25 mouse cellular contexts compared by ENCODE assay signal in genomic region chr13:43222084-43222483, GRCm38 (mm10). TPM values are rescaled to one million over a fixed set of nuclear protein-coding genes. Genes with fewer than 3 reads are reported as not detected.
DNase-seq lines count a peak whose midpoint lies in the region; ATAC-seq and TF ChIP-seq lines count a peak whose summit lies in the region.
"Had no signal": no experiment of that assay in that cellular context is flagged by ENCODE, and none has a peak within 500 bp of the region (broad histone marks: within the 10 kb centered on the region; RNA-seq: fewer than 3 reads in every experiment).

No protein-coding gene starts in this region.

- H3K36me3 ChIP-seq in midbrain, postnatal 0 days (ENCODE audit: insufficient read depth, low read length) = no peaks in the 10 kb centered on the region
- H3K36me3 ChIP-seq in midbrain, embryonic 14.5 days (ENCODE audit: control insufficient read depth, insufficient read depth, low read length) = no peaks in the 10 kb centered on the region
- H3K36me3 ChIP-seq in hindbrain, embryonic 12.5 days = no peaks in the 10 kb centered on the region
- H3K36me3 ChIP-seq in hindbrain, embryonic 16.5 days (ENCODE audit: control insufficient read depth, insufficient read depth, low read length) = no peaks in the 10 kb centered on the region
- H3K36me3 ChIP-seq: embryonic facial prominence, embryonic 13.5 days; G1E; heart, embryonic 10.5 days; intestine, embryonic 15.5 days had no signal

- H3K9ac ChIP-seq in midbrain, postnatal 0 days (replicated peaks; ENCODE audit: low read length, poor library complexity, severe bottlenecking) = no peak overlapping the region
- H3K9ac ChIP-seq in midbrain, embryonic 14.5 days (replicated peaks; ENCODE audit: low read length) = no peak overlapping the region
- H3K9ac ChIP-seq in hindbrain, embryonic 12.5 days = no peak overlapping the region
- no peak overlapping the region for H3K9ac ChIP-seq in hindbrain, embryonic 16.5 days (ENCODE audit: low read depth, low read length)
- H3K9ac ChIP-seq: embryonic facial prominence, embryonic 13.5 days; forebrain, embryonic 13.5 days; forebrain, postnatal 0 days; intestine, embryonic 15.5 days had no signal

- H3K27me3 ChIP-seq in midbrain, postnatal 0 days (ENCODE audit: insufficient read depth, low read length) = no peaks in the 10 kb centered on the region
- H3K27me3 ChIP-seq in midbrain, embryonic 14.5 days (ENCODE audit: control insufficient read depth, insufficient read depth, low read length) = no peaks in the 10 kb centered on the region
- H3K27me3 ChIP-seq in hindbrain, embryonic 12.5 days = no peaks in the 10 kb centered on the region
- no peaks in the 10 kb centered on the region for H3K27me3 ChIP-seq in hindbrain, embryonic 16.5 days (replicated peaks; ENCODE audit: control insufficient read depth, insufficient read depth, low read length)
- H3K27me3 ChIP-seq: embryonic facial prominence, embryonic 13.5 days; forebrain, embryonic 13.5 days; intestine, embryonic 15.5 days had no signal

- H3K4me3 ChIP-seq in midbrain, postnatal 0 days (ENCODE audit: low read depth, low read length) = no peak overlapping the region
- no peak overlapping the region for H3K4me3 ChIP-seq in midbrain, embryonic 14.5 days (replicated peaks; ENCODE audit: low read depth, low read length)
- no peak overlapping the region for H3K4me3 ChIP-seq in embryonic fibroblast, embryonic 13.5 days (ENCODE audit: insufficient read depth, low read length)
- no peak overlapping the region for H3K4me3 ChIP-seq in hindbrain, embryonic 12.5 days
- H3K4me3 ChIP-seq in hindbrain, embryonic 16.5 days (ENCODE audit: low read length) = no peak overlapping the region
- H3K4me3 ChIP-seq: embryonic facial prominence, embryonic 13.5 days; forebrain, embryonic 13.5 days; gastrocnemius, adult 2 months; heart, embryonic 10.5 days; intestine, embryonic 15.5 days had no signal

- H3K9me3 ChIP-seq in midbrain, postnatal 0 days (ENCODE audit: low read length) = no peaks in the 10 kb centered on the region
- no peaks in the 10 kb centered on the region for H3K9me3 ChIP-seq in midbrain, embryonic 14.5 days (ENCODE audit: control insufficient read depth, low read length)
- no peaks in the 10 kb centered on the region for H3K9me3 ChIP-seq in hindbrain, embryonic 12.5 days (replicated peaks)
- no peaks in the 10 kb centered on the region for H3K9me3 ChIP-seq in hindbrain, embryonic 16.5 days (ENCODE audit: control insufficient read depth, low read length)
- H3K9me3 ChIP-seq: embryonic facial prominence, embryonic 13.5 days; forebrain, embryonic 13.5 days; heart, embryonic 10.5 days; intestine, embryonic 15.5 days had no signal

- intact Hi-C loops in gastrocnemius, postnatal 14 days (cut with DNase I; ENCODE audit: low total_unique reads) = no loop called here

- no peak for ATAC-seq in midbrain, postnatal 0 days (ENCODE audit: low FRiP score)
- no peak for ATAC-seq in midbrain, embryonic 14.5 days (ENCODE audit: low FRiP score, low TSS enrichment)
- peak; percentile 56; the same call in 1 of the 2 replicates for ATAC-seq in hindbrain, embryonic 12.5 days (ENCODE audit: low FRiP score)
- peak; percentile 60; the same call in 1 of the 2 replicates for ATAC-seq in hindbrain, embryonic 16.5 days
- ATAC-seq: CD4-positive, CD25-positive, alpha-beta regulatory T cell, adult 4 months; forebrain, embryonic 13.5 days; forebrain, postnatal 0 days; intestine, embryonic 15.5 days had no signal

- WGBS in midbrain, postnatal 0 days = 86% methylated on average over 1 of the region's 1 CpGs
- WGBS in midbrain, embryonic 14.5 days = 94% methylated on average over 1 of the region's 1 CpGs
- WGBS in hindbrain, embryonic 12.5 days = 64% methylated on average over 1 of the region's 1 CpGs
- 67% methylated on average over 1 of the region's 1 CpGs for WGBS in hindbrain, embryonic 16.5 days

- no peaks in the 10 kb centered on the region for H3K4me1 ChIP-seq in midbrain, postnatal 0 days (ENCODE audit: insufficient read depth, low read length)
- no peaks in the 10 kb centered on the region for H3K4me1 ChIP-seq in midbrain, embryonic 14.5 days (ENCODE audit: control insufficient read depth, insufficient read depth, low read length)
- peaks cover 9% of the 10 kb centered on the region; the same call in 1 of the 2 replicates for H3K4me1 ChIP-seq in embryonic fibroblast, embryonic 13.5 days (ENCODE audit: control insufficient read depth, insufficient read depth, low read length)
- H3K4me1 ChIP-seq in hindbrain, embryonic 12.5 days = peaks cover 10% of the 10 kb centered on the region
- H3K4me1 ChIP-seq in hindbrain, embryonic 16.5 days (ENCODE audit: control insufficient read depth, insufficient read depth, low read depth, low read length) = no peaks in the 10 kb centered on the region
- H3K4me1 ChIP-seq: intestine, embryonic 15.5 days had no signal

- 0 out of 2 replicates have a peak, but pooled peaks have one; percentile 28 for TF ChIP-seq POLR2A in embryonic fibroblast, embryonic 13.5 days (IDR thresholded peaks at IDR 0.05; ENCODE audit: low read depth, low read length)

- TF ChIP-seq CTCF in midbrain, postnatal 0 days (IDR thresholded peaks at IDR 0.05) = no peak
- TF ChIP-seq CTCF in embryonic fibroblast, embryonic 13.5 days (IDR thresholded peaks at IDR 0.05; ENCODE audit: borderline replicate concordance, insufficient read depth, low read length) = no peak

- H3K27ac ChIP-seq in midbrain, postnatal 0 days (ENCODE audit: low read depth, low read length) = no peak overlapping the region
- no peak overlapping the region for H3K27ac ChIP-seq in midbrain, embryonic 14.5 days (replicated peaks; ENCODE audit: low read depth, low read length)
- H3K27ac ChIP-seq in embryonic fibroblast, embryonic 13.5 days (ENCODE audit: insufficient read depth, low read length) = no peak overlapping the region
- peak overlapping the region; percentile 23; the same call in 1 of the 2 replicates for H3K27ac ChIP-seq in hindbrain, embryonic 12.5 days
- H3K27ac ChIP-seq in hindbrain, embryonic 16.5 days (ENCODE audit: low read depth, low read length) = no peak overlapping the region
- H3K27ac ChIP-seq: embryonic facial prominence, embryonic 13.5 days; forebrain, embryonic 13.5 days; gastrocnemius, adult 2 months; intestine, embryonic 15.5 days had no signal

- no peak overlapping the region for H3K4me2 ChIP-seq in midbrain, postnatal 0 days (ENCODE audit: low read depth, low read length, poor library complexity, severe bottlenecking)
- H3K4me2 ChIP-seq in midbrain, embryonic 14.5 days (ENCODE audit: low read length) = no peak overlapping the region
- no peak overlapping the region for H3K4me2 ChIP-seq in hindbrain, embryonic 12.5 days (replicated peaks)
- no peak overlapping the region for H3K4me2 ChIP-seq in hindbrain, embryonic 16.5 days (ENCODE audit: low read length)
- H3K4me2 ChIP-seq: embryonic facial prominence, embryonic 13.5 days; forebrain, embryonic 13.5 days; intestine, embryonic 15.5 days had no signal

- peak; percentile 64 for DNase-seq in midbrain, postnatal 0 days (ENCODE audit: low spot score)
- DNase-seq in midbrain, embryonic 14.5 days = no peak
- no peak for DNase-seq in heart, adult 9 months (ENCODE audit: low spot score in 2 of 2)
- DNase-seq in gastrocnemius, postnatal 14 days = no peak
- DNase-seq in thymus, postnatal 10 days (ENCODE audit: low spot score in 2 of 2) = no peak
- DNase-seq: adrenal gland, postnatal 10 days; B cell, adult 2 months; cerebellum, adult 11 months; cerebellum, adult 9-10 months; cerebellum, postnatal 25 days; forebrain, postnatal 0 days; gastrocnemius, adult 2 months; gastrocnemius, postnatal 36 days; heart, adult 11 months; heart, postnatal 14 days; kidney, adult 18-20 months had no signal

RNA-seq across cellular contexts. Expression of gene Tbc1d7, which starts 50.8 kb away (rescaled TPM):
- 30.8 and 48.9 TPM in 2 replicates for total RNA-seq in midbrain, postnatal 0 days (2014; rRNA removed)
- 85.9 and 94.3 TPM in 2 replicates for polyA plus RNA-seq in midbrain, postnatal 0 days (2015; fragmentation: Nextera tagmentation; extraction: Ambion mirVana)
- polyA plus RNA-seq in midbrain, embryonic 14.5 days (2014; fragmentation: Nextera tagmentation; extraction: Ambion mirVana) = 101 and 104 TPM in 2 replicates
- polyA plus RNA-seq in embryonic fibroblast, embryonic 13.5 days (2011; ENCODE audit: insufficient read length, low read depth, missing spikeins) = 26.3 and 26.8 TPM in 2 replicates
- polyA plus RNA-seq in hindbrain, embryonic 12.5 days (2016; fragmentation: Nextera tagmentation; extraction: Ambion mirVana) = 73.2 and 74.9 TPM in 2 replicates
- 85.3 and 86.0 TPM in 2 replicates for polyA plus RNA-seq in hindbrain, embryonic 16.5 days (2015; fragmentation: Nextera tagmentation; extraction: Ambion mirVana)
- total RNA-seq in gastrocnemius, postnatal 14 days (2021) = 10 to 100 TPM; 22.6 to 26.3 TPM

Comparison
In these comparisons a context has a peak if more than half of its experiments do, and no peak if none do; other contexts are left out.
1. ATAC-seq: peak in hindbrain, embryonic 12.5 days (single experiment) and hindbrain, embryonic 16.5 days (single experiment); none in midbrain, postnatal 0 days (single experiment) and midbrain, embryonic 14.5 days (single experiment).